Mouse (Mus musculus) Patski (cell line): Measurements from ENCODE around the gene Casp2. TPM values are rescaled to one million over a fixed set of nuclear protein-coding genes. Genes with fewer than 3 reads are reported as not detected.

Experiments used
- ATAC-seq: fragments of 100-300 bp; one replicate; pipeline ENCODE4 v1.8.0; 2021
- CTCF ChIA-PET: fragments of 350-600 bp; sonication (Branson Sonifier 250); formaldehyde crosslinking; loops from one replicate; lab custom pipeline; 2022; ENCODE audit warnings: inconsistent platforms; lab: Charles Lee
- POLR2A ChIA-PET: fragments of 350-600 bp; sonication (Branson Sonifier 250); formaldehyde crosslinking; loops from one replicate; lab custom pipeline; 2022; ENCODE audit warnings: antibody characterized with exemption, inconsistent platforms; lab: Charles Lee
- DNase-seq: peaks from one replicate; pipeline ENCODE4 v3.0.0-alpha.2; 2011; ENCODE audit warnings: low read depth, low spot score
- H3K27me3 ChIP-seq: fragments of 371-371 bp; one replicate; pipeline ENCODE4 v1.5.1; 2021
- CTCF ChIP-seq: fragments of 100-300 bp; IDR thresholded peaks from one replicate; pipeline ENCODE4 v1.5.1; 2021
- in situ Hi-C: fragments of 300-500 bp; cut with MboI; formaldehyde crosslinking; loops from 3 replicates; pipeline ENCODE4 v1.11.1; 2018; ENCODE audit warnings: low pct_unique_long_range_greater_than_20kb, mixed read lengths
- polyA plus RNA-seq: library from polyadenylated mRNA; unstranded; gene quantifications from one replicate; pipeline ENCODE4 v1.2.3, GENCODE M21; 2021

Gene Casp2
- polyA plus RNA-seq, 1 experiment from 2014 or later, result 19.8 TPM

DNA sequence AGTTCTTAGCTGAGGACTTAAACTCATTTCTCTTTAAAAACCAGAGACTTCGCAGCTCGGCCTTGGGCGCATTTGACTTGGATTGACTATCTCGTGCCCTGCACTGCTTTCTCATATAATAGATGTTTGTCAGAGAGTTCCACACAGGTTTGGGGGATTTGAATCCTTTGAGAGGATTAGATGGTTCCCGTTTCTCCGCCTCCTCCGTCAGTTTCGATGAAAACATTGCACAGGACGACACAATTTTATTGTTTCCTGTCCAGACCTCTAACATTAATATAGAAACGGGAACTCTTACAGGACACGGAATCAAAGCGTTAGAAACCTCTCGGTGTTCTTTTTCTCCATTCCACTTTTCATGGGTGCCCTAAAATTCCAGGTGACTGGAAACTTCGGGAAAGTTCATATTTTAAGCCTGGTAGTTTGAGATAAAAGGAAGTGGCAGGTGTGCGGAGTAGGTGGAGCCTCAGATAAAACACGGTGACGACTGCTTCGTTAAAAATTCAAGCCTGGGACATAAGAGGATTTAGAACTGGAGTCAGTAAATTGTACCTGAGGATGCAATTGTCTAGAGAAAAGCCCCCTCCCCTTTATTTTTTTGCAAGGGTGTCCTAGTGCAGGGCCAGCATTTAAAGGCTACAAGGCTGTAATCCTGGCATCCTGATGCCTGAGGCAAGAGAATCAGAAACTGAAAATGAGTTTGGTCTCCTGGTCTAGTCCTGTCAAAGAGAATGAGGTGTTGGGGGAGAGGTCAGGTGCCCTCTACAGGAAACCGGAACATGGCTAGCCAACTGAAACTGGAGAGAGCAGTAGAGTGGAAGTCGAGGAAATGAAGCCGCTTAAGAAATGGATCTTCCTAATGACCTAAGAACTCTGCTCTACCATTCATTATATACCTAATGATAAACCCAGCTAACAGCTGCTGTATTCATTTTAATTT, 876 bp downstream of the Casp2 start:
- TF ChIP-seq CTCF, result no peak

GRCm38 (mm10) chr6:42270817-42271216, 6.0 kb downstream of the Casp2 start:
- no peaks in the 10 kb centered on the region for H3K27me3 ChIP-seq
- no peak for DNase-seq
- in situ Hi-C loops, result loop anchor here (25.0 kb wide), 1 partner anchor 1016 kb away; no protein-coding TSS in a partner anchor
- TF ChIP-seq CTCF, result no peak
- ATAC-seq, result no peak
- ChIA-PET CTCF (interaction anchor here (1.2 to 1.9 kb wide), 2 partner anchors 24 to 54 kb away, joined by 6 to 7 read pairs; partner anchors contain the start of gene Fam131b), POLR2A (no interaction called here)

More for the DNA sequence above, 876 bp downstream of the Casp2 start:
- ATAC-seq, result no peak
- ChIA-PET POLR2A (interaction anchor here (0.5 to 0.7 kb wide), 2 partner anchors 19 to 191 kb away, joined by 3 read pairs; no protein-coding TSS in a partner anchor), CTCF (interaction anchor here (1.6 to 2.4 kb wide), 2 partner anchors 8 to 38 kb away, joined by 3 to 12 read pairs; no protein-coding TSS in a partner anchor)
- no peaks in the 10 kb centered on the region for H3K27me3 ChIP-seq
- in situ Hi-C loops, result loop anchor here (10.0 to 25.0 kb wide), 2 partner anchors 419 to 1022 kb away; no protein-coding TSS in a partner anchor
- DNase-seq, result no peak

DNA sequence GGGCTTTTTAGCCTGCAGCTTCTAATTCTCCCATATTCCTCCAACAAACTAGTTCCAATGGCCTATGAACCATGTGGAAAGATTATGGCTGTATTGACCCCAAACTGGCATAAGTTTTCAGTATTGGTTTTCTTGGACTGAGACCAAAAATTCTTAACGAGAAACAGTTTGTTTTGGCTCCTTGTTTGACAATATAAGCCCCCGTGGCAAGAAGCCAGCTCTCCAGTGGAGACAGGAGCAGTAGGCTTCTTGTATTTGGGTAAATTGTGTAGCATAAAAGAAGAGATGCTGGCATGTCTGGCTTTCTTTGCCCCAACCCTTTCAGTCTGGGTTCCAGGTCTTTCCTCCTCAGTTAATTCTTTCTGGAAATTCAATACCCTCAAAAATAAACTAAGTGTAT, 11.4 kb downstream of the Casp2 start:
- no peaks in the 10 kb centered on the region for H3K27me3 ChIP-seq
- ChIA-PET CTCF (interaction anchor here (0.8 to 3.3 kb wide), 4 partner anchors 11 to 73 kb away, joined by 3 to 14 read pairs (median 4); partner anchors contain the start of genes Clcn1 and Zyx), POLR2A (no interaction called here)
- TF ChIP-seq CTCF, result no peak
- DNase-seq (no peak), ATAC-seq (no peak)
- in situ Hi-C loops, result no loop called here

GRCm38 (mm10) chr6:42282865-42283528, 18.2 kb downstream of the Casp2 start:
- ChIA-PET POLR2A (interaction anchor here (0.6 kb wide), 1 partner anchor 40 kb away, joined by 6 read pairs; no protein-coding TSS in a partner anchor), CTCF (interaction anchor here (0.9 to 1.5 kb wide), 3 partner anchors 12 to 65 kb away, joined by 3 to 6 read pairs (median 3); no protein-coding TSS in a partner anchor)
- no peak for TF ChIP-seq CTCF
- DNase-seq (no peak), ATAC-seq (no peak)
- in situ Hi-C loops, result no loop called here
- no peaks in the 10 kb centered on the region for H3K27me3 ChIP-seq

DNA sequence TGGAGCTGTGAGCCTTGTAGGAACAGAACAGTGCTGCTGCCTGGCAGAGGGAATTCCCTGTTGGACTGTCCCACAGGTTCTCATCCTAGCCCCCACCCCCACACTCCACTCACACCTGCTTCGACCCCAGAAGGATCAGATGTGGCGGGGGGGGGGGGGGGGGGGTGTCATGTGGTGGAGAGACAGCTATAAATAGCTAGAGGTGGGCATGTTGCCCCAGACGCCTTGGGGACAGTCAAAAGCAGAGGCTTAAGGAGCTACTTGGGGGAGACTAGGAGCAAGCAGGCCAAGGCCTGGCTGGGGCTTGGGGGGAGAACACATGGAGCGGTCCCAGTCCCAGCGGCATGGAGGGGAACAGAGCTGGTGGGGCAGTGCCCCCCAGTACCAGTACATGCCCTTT, 21.7 kb downstream of the Casp2 start, which contains the start of gene Clcn1:
Gene Clcn1, plus strand, starts transcription at position 238 of the 400 bp plus-strand sequence.
- ATAC-seq (no peak), DNase-seq (no peak)
- no peak for TF ChIP-seq CTCF
- H3K27me3 ChIP-seq, result no peaks in the 10 kb centered on the region
- ChIA-PET CTCF (interaction anchor here (1.1 to 3.3 kb wide), 5 partner anchors 9 to 39 kb away, joined by 3 to 14 read pairs (median 8); no protein-coding TSS in a partner anchor), POLR2A (interaction anchor here (0.6 to 0.8 kb wide), 3 partner anchors 13 to 919 kb away, joined by 3 read pairs; no protein-coding TSS in a partner anchor)
- in situ Hi-C loops, result no loop called here

DNA sequence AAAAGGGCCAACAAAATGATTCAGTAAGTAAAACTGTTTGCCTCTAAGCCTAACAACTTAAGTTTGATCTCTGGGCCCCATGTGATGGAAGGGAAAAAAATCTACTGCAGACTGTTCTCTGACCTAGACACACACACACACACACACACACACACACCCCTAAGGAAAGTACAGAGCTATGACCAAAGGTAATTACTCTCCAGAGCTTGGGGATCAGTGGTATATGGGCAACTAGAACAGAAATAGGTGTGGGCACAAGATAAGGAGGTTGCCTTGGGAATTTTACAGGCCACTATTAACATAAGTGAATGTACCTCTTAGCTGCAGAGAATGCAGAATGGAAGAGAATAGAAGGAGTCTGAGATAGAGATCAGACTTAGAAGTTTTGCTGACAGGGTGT, 22.8 kb downstream of the Casp2 start:
- ChIA-PET POLR2A (no interaction called here), CTCF (interaction anchor here (1.1 to 3.3 kb wide), 5 partner anchors 11 to 38 kb away, joined by 3 to 14 read pairs (median 4); no protein-coding TSS in a partner anchor)
- in situ Hi-C loops, result no loop called here
- ATAC-seq, result no peak
- H3K27me3 ChIP-seq, result no peaks in the 10 kb centered on the region
- DNase-seq, result no peak
- no peak for TF ChIP-seq CTCF

DNA sequence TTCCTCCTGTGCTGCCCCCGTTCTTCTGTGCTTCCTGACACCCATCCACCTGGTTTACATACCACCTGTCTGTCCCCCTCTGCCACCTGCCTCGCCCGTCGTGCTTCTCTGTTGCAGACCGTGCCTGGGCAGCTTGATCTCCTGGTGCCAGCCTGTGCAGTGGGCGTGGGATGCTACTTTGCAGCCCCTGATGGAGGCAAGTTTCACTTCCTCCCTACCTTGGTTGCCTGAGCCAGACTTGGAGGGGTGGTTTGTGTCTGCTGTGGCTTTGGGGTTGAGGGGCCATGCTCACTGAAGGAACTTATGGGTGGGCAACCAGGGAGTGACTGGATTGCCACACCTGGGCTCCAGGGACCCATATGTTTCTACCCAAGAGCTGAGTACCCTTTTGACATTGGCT, 28.5 kb downstream of the Casp2 start:
- no peak for TF ChIP-seq CTCF

GRCm38 (mm10) chr6:42295549-42296094, 30.8 kb downstream of the Casp2 start:
- no peak for TF ChIP-seq CTCF
- ChIA-PET POLR2A (interaction anchor here (0.9 to 1.0 kb wide), 2 partner anchors 27 to 31 kb away, joined by 3 to 4 read pairs; partner anchors contain the start of gene Casp2), CTCF (interaction anchor here (0.8 to 2.6 kb wide), 6 partner anchors 10 to 288 kb away, joined by 3 to 8 read pairs (median 6); no protein-coding TSS in a partner anchor)
- ATAC-seq (peak; percentile 94), DNase-seq (peak; percentile 55)
- in situ Hi-C loops, result no loop called here
- H3K27me3 ChIP-seq, result no peaks in the 10 kb centered on the region

More for the DNA sequence above, 28.5 kb downstream of the Casp2 start:
- DNase-seq (no peak), ATAC-seq (no peak)
- CTCF ChIA-PET, result interaction anchor here (2.4 kb wide), 1 partner anchor 15 kb away, joined by 7 read pairs; no protein-coding TSS in a partner anchor
- in situ Hi-C loops, result no loop called here
- POLR2A ChIA-PET, result interaction anchor here (0.6 kb wide), 1 partner anchor 210 kb away, joined by 5 read pairs; no protein-coding TSS in a partner anchor
- no peaks in the 10 kb centered on the region for H3K27me3 ChIP-seq

- ATAC-seq (peak; percentile 8), DNase-seq (no peak)
- POLR2A ChIA-PET, result interaction anchor here (0.9 kb wide), 1 partner anchor 13 kb away, joined by 3 read pairs; the partner anchor contains the start of gene Clcn1
- H3K27me3 ChIP-seq, result no peaks in the 10 kb centered on the region
- no peak for TF ChIP-seq CTCF
- CTCF ChIA-PET, result interaction anchor here (1.2 to 2.1 kb wide), 3 partner anchors 10 to 18 kb away, joined by 3 to 10 read pairs (median 5); no protein-coding TSS in a partner anchor
- in situ Hi-C loops, result no loop called here
These were observed 34.6 kb downstream of the Casp2 start for GRCm38 (mm10) chr6:42299362-42299761.
